Mouse (Mus musculus) midbrain, postnatal 0 days (tissue): ENCODE data around the gene Copz2. TPM values are rescaled to one million over a fixed set of nuclear protein-coding genes. Genes with fewer than 3 reads are reported as not detected.
A peak's percentile ranks its signal among the peaks of the same experiment; 100 is the strongest.

Experiments
- ATAC-seq: fragments of 200-750 bp; cut with Nextera tagmentation; 2 replicates; pipeline ENCODE4 v1.8.0; 2017; ENCODE audit warnings: moderate number of reproducible peaks, mild to moderate bottlenecking, moderate TSS enrichment, moderate library complexity; ENCODE audit not compliant: low FRiP score
- DNase-seq: peaks from one replicate; pipeline ENCODE4 v3.0.0-alpha.2; 2015; ENCODE audit warnings: low spot score
- H3K27ac ChIP-seq: fragments of 300-500 bp; sonication (generic); 2 replicates; pipeline ENCODE4 v1.5.1; 2014; ENCODE audit warnings: low read depth, mild to moderate bottlenecking, low read length, mixed read lengths
- H3K27me3 ChIP-seq: fragments of 300-500 bp; sonication (generic); 2 replicates; pipeline ENCODE4 v1.6.1; 2014; ENCODE audit warnings: low read length, control low read depth, mixed read lengths; ENCODE audit not compliant: insufficient read depth
- H3K36me3 ChIP-seq: fragments of 300-500 bp; sonication (generic); 2 replicates; pipeline ENCODE4 v1.6.1; 2014; ENCODE audit warnings: low read length, control low read depth, mixed read lengths; ENCODE audit not compliant: insufficient read depth
- H3K4me1 ChIP-seq: fragments of 300-500 bp; sonication (generic); 2 replicates; pipeline ENCODE4 v1.6.1; 2014; ENCODE audit warnings: mild to moderate bottlenecking, control low read depth, antibody characterized with exemption, low read length, mixed read lengths; ENCODE audit not compliant: insufficient read depth
- H3K4me2 ChIP-seq: fragments of 300-500 bp; sonication (generic); 2 replicates; pipeline ENCODE4 v1.6.1; 2014; ENCODE audit warnings: low read depth, mild to moderate bottlenecking, low read length, mixed read lengths; ENCODE audit not compliant: poor library complexity, severe bottlenecking
- H3K4me3 ChIP-seq: fragments of 300-500 bp; sonication (generic); 2 replicates; pipeline ENCODE4 v1.5.1; 2014; ENCODE audit warnings: low read depth, mild to moderate bottlenecking, low read length, moderate library complexity
- H3K9ac ChIP-seq: fragments of 300-500 bp; sonication (generic); replicated peaks from 2 replicates; pipeline ENCODE4 v1.6.1; 2014; ENCODE audit warnings: mild to moderate bottlenecking, low read length, moderate library complexity, mixed read lengths; ENCODE audit not compliant: poor library complexity, severe bottlenecking
- H3K9me3 ChIP-seq: fragments of 300-500 bp; sonication (generic); 2 replicates; pipeline ENCODE4 v1.6.1; 2016; ENCODE audit warnings: low read length, control low read depth
- CTCF ChIP-seq: IDR thresholded peaks from 2 replicates; pipeline ENCODE4 v1.5.1; 2016; ENCODE audit warnings: antibody characterized with exemption, mild to moderate bottlenecking
- WGBS: fragments of 180-500 bp; shearing (Covaris S2); extraction: QIAGEN DNeasy Blood & Tissue Kit; methylation state at CpG from one replicate; pipeline ENCODE4 v1.1.7; 2014; 5-methylcytosine and 5-hydroxymethylcytosine counted together
- microRNA counts: library from miRNA; unstranded; fragments of <30 nt; microRNA quantifications from one replicate; lab custom pipeline; 2015
- microRNA-seq: library from miRNA; unstranded; fragments of <30 nt; microRNA quantifications from one replicate; pipeline ENCODE4, GENCODE M21; 2016; ENCODE audit warnings: borderline number of aligned reads
- polyA plus RNA-seq: library from polyadenylated mRNA; unstranded; fragments of >200 nt; fragmentation: Nextera tagmentation; extraction: Ambion mirVana; gene quantifications from 2 replicates; pipeline ENCODE4 v1.2.1, GENCODE M21; 2015
- total RNA-seq: library from RNA; depleted of rRNA; stranded (reverse); fragments of >200 nt; gene quantifications from 2 replicates; pipeline ENCODE4 v1.2.3, GENCODE M21; 2014; rRNA removed

The Copz2 gene
- total and polyA plus RNA-seq, 2 experiments from 2014 or later, result 12.7 to 20.3 TPM

DNA sequence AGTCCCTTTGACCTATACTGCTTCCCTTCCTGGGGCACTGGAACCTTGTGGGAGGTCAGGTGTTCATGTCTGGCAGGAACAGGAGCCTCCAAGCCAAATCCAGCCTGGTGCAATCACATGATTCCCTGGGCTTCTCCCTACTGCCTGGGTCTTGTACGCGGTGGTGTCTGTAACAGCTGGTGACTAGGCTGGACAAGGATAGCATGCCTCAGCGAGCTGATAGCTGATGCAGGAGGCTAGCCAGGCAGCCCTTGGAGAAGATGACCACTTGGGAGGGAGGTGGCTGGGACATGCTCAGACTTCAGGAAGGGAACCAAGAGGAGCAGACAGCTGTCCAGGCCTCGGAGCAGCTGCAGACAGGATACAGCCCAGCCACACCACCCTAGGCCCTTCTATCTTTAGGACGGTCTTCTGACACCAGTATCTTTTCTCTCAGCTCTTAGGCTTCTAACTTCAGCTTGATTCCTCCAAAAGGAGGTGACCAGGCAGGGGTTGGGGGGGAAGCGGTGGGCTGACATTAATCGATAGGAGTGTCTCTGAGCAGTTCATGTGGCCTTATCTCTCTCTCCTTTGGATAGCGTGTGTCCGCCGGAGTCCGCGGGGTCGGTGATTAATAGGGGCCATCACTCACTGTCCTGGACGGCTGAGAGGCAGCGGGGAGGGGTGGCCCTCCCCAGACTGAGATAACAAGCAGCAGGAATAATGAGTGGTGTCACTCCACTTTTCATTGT is 56.9 kb downstream of the Copz2 start:
- ATAC-seq (no peak), DNase-seq (peak; percentile 57)
- H3K4me2 ChIP-seq, result no peak overlapping the region
- WGBS, result 42% methylated on average over 15 of the region's 15 CpGs
- peaks cover 12% of the 10 kb centered on the region for H3K36me3 ChIP-seq
- no peak overlapping the region for H3K27ac ChIP-seq
- no peaks in the 10 kb centered on the region for H3K4me1 ChIP-seq
- H3K27me3 ChIP-seq, result no peaks in the 10 kb centered on the region
- no peaks in the 10 kb centered on the region for H3K9me3 ChIP-seq
- TF ChIP-seq CTCF, result no peak
- H3K4me3 ChIP-seq, result no peak overlapping the region
- no peak overlapping the region; the same call in 1 of the 2 replicates for H3K9ac ChIP-seq

GRCm38 (mm10) chr11:96908594-96908993 is 58.9 kb downstream of the Copz2 start:
- no peak for TF ChIP-seq CTCF
- H3K9ac ChIP-seq, result no peak overlapping the region
- H3K27ac ChIP-seq, result no peak overlapping the region
- no peaks in the 10 kb centered on the region for H3K4me1 ChIP-seq
- peaks cover 12% of the 10 kb centered on the region for H3K36me3 ChIP-seq
- DNase-seq (no peak), ATAC-seq (no peak)
- 94% methylated on average over 12 of the region's 12 CpGs for WGBS
- H3K4me2 ChIP-seq, result no peak overlapping the region
- H3K9me3 ChIP-seq, result no peaks in the 10 kb centered on the region
- H3K4me3 ChIP-seq, result no peak overlapping the region
- no peaks in the 10 kb centered on the region for H3K27me3 ChIP-seq

DNA sequence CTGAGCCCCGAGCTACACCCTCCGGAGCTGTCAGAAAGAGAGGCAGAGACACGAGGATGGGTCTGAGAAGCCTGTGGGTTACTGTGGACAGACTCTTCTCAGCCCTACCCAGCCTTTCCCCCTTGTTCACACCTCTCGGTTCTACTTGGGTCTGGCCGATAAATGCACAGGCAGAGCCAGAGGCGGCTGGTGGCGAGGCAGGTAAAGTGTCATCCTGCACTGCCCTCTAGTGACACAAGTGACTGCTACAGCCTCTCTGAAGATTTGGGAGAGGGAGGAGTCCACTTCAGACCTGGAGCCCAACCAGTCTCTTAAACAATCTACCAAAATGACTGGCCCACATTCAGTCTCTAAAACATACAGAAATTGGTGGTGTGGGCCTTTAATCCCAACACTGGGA is 60.3 kb downstream of the Copz2 start:
- Histone ChIP-seq H3K4me1 (no peaks in the 10 kb centered on the region), H3K9ac (no peak overlapping the region), H3K4me3 (no peak overlapping the region), H3K4me2 (no peak overlapping the region), H3K9me3 (no peaks in the 10 kb centered on the region), H3K36me3 (peaks cover 12% of the 10 kb centered on the region), H3K27ac (no peak overlapping the region), H3K27me3 (no peaks in the 10 kb centered on the region)
- peak; percentile 91 for DNase-seq
- 16% methylated on average over 7 of the region's 7 CpGs for WGBS
- ATAC-seq, result 0 out of 2 replicates have a peak, but pooled peaks have one; percentile 44
- peak; percentile 91 for TF ChIP-seq CTCF

MicroRNAs within 50 kb of the gene (microRNA counts, 519-probe panel; counts per million panel counts)
- 4,002 counts per million, percentile 82 among the panel's probes with 10 or more counts for microRNA mmu-miR-152 (lab: Ali Mortazavi, UCI)

Small RNA genes lying within 50 kb of the gene (microRNA-seq; reads per million reads assigned to microRNA genes)
- gene Mir152, result 73.0 reads per million, percentile 41 among the genes with 10 or more reads in this experiment

Other genes starting within 250 kb of the Copz2 start
- gene Snx11, start 72.3 kb upstream of the Copz2 start, total RNA-seq, result 61.6 and 61.9 TPM in 2 replicates
- 36.6 and 38.9 TPM in 2 replicates for gene Snx11, start 72.3 kb upstream of the Copz2 start, polyA plus RNA-seq
- gene Cbx1, start 60.7 kb upstream of the Copz2 start, total RNA-seq, result 29.0 and 38.1 TPM in 2 replicates
- gene Cbx1, start 60.7 kb upstream of the Copz2 start, polyA plus RNA-seq, result 47.6 and 53.2 TPM in 2 replicates
- gene Nfe2l1, start 19.9 kb upstream of the Copz2 start, total RNA-seq, result 86.0 and 88.0 TPM in 2 replicates
- 64.5 and 68.9 TPM in 2 replicates for gene Nfe2l1, start 19.9 kb upstream of the Copz2 start, polyA plus RNA-seq
- gene Cdk5rap3, start 66.6 kb downstream of the Copz2 start, total RNA-seq, result 43.6 and 48.3 TPM in 2 replicates
- gene Cdk5rap3, start 66.6 kb downstream of the Copz2 start, polyA plus RNA-seq, result 83.9 and 85.1 TPM in 2 replicates
- 0.27 TPM in 1 of 2 replicates, not detected in the other for gene Prr15l, start 78.2 kb downstream of the Copz2 start, total RNA-seq
- 0.51 and 0.56 TPM in 2 replicates for gene Prr15l, start 78.2 kb downstream of the Copz2 start, polyA plus RNA-seq
- 26.9 and 28.6 TPM in 2 replicates for gene Pnpo, start 94.1 kb downstream of the Copz2 start, total RNA-seq
- 36.8 and 37.4 TPM in 2 replicates for gene Pnpo, start 94.1 kb downstream of the Copz2 start, polyA plus RNA-seq
- 5.2 and 5.9 TPM in 2 replicates for gene Sp2, start 133.1 kb downstream of the Copz2 start, total RNA-seq
- 13.4 and 13.7 TPM in 2 replicates for gene Sp2, start 133.1 kb downstream of the Copz2 start, polyA plus RNA-seq
- gene Sp6, start 163.5 kb downstream of the Copz2 start, total RNA-seq, result 0.33 and 1.1 TPM in 2 replicates
- gene Sp6, start 163.5 kb downstream of the Copz2 start, polyA plus RNA-seq, result 0.43 and 0.51 TPM in 2 replicates
- gene Scrn2, start 180.1 kb downstream of the Copz2 start, total RNA-seq, result 19.6 and 22.3 TPM in 2 replicates
- gene Scrn2, start 180.1 kb downstream of the Copz2 start, polyA plus RNA-seq, result 11.1 and 11.9 TPM in 2 replicates
- 1.4 and 2.7 TPM in 2 replicates for gene Lrrc46, start 191.5 kb downstream of the Copz2 start, total RNA-seq
- gene Lrrc46, start 191.5 kb downstream of the Copz2 start, polyA plus RNA-seq, result 2.4 and 3.3 TPM in 2 replicates
- gene Mrpl10, start 191.7 kb downstream of the Copz2 start, total RNA-seq, result 42.1 and 67.7 TPM in 2 replicates
- gene Mrpl10, start 191.7 kb downstream of the Copz2 start, polyA plus RNA-seq, result 56.6 and 63.7 TPM in 2 replicates
- 12.6 and 14.6 TPM in 2 replicates for gene Osbpl7, start 200.8 kb downstream of the Copz2 start, total RNA-seq
- 10.7 and 13.9 TPM in 2 replicates for gene Osbpl7, start 200.8 kb downstream of the Copz2 start, polyA plus RNA-seq